Mouse (Mus musculus): ENCODE results near the gene Gm10570. TPM values are rescaled to one million over a fixed set of nuclear protein-coding genes. Genes with fewer than 3 reads are reported as not detected.

Gene Gm10570
- polyA plus RNA-seq, 1 experiment from 2014 or later, result not detected

GRCm38 (mm10) chr4:130270089-130270488, 38.4 kb downstream of the Gm10570 start:
- peaks cover 9% of the 10 kb centered on the region; the same call in 1 of the 2 replicates for H3K27me3 ChIP-seq (replicated peaks; ENCODE audit: control insufficient read depth, insufficient read depth, low read length)
- no peak for TF ChIP-seq CTCF (IDR thresholded peaks at IDR 0.05; ENCODE audit: low read depth)
- 91% methylated on average over 8 of the region's 8 CpGs for WGBS
- peaks cover 3% of the 10 kb centered on the region; the same call in 1 of the 2 replicates for H3K4me1 ChIP-seq (replicated peaks; ENCODE audit: control insufficient read depth, insufficient read depth, low read length)
- H3K4me2 ChIP-seq (replicated peaks; ENCODE audit: low read depth), result no peak overlapping the region
- H3K36me3 ChIP-seq (ENCODE audit: control insufficient read depth, insufficient read depth), result no peaks in the 10 kb centered on the region
- no peak for ATAC-seq
- no peak overlapping the region for H3K4me3 ChIP-seq (ENCODE audit: low read depth, low read length)
- H3K27ac ChIP-seq (ENCODE audit: low read depth, low read length), result no peak overlapping the region
- H3K9ac ChIP-seq (ENCODE audit: low read depth, low read length), result no peak overlapping the region
- H3K9me3 ChIP-seq (ENCODE audit: control insufficient read depth), result no peaks in the 10 kb centered on the region

GRCm38 (mm10) chr4:130268736-130269135, 39.7 kb downstream of the Gm10570 start:
- Histone ChIP-seq H3K27ac (ENCODE audit: low read depth, low read length) (no peak overlapping the region), H3K4me1 (replicated peaks; ENCODE audit: control insufficient read depth, insufficient read depth, low read length) (no peaks in the 10 kb centered on the region), H3K27me3 (replicated peaks; ENCODE audit: control insufficient read depth, insufficient read depth, low read length) (no peaks in the 10 kb centered on the region; the same call in 1 of the 2 replicates), H3K9me3 (ENCODE audit: control insufficient read depth) (no peaks in the 10 kb centered on the region), H3K9ac (ENCODE audit: low read depth, low read length) (no peak overlapping the region), H3K4me3 (ENCODE audit: low read depth, low read length) (no peak overlapping the region), H3K4me2 (replicated peaks; ENCODE audit: low read depth) (no peak overlapping the region), H3K36me3 (ENCODE audit: control insufficient read depth, insufficient read depth) (no peaks in the 10 kb centered on the region)
- no peak for ATAC-seq
- WGBS, result 83% methylated on average over 10 of the region's 10 CpGs
- TF ChIP-seq CTCF (IDR thresholded peaks at IDR 0.05; ENCODE audit: low read depth), result no peak

- H3K9ac ChIP-seq (ENCODE audit: low read depth, low read length), result no peak overlapping the region
- peak overlapping the region; percentile 56 for H3K4me2 ChIP-seq (replicated peaks; ENCODE audit: low read depth)
- 53% methylated on average over 7 of the region's 7 CpGs for WGBS
- no peaks in the 10 kb centered on the region for H3K36me3 ChIP-seq (ENCODE audit: control insufficient read depth, insufficient read depth)
- peak overlapping the region; percentile 27 for H3K4me3 ChIP-seq (ENCODE audit: low read depth, low read length)
- no peaks in the 10 kb centered on the region for H3K9me3 ChIP-seq (ENCODE audit: control insufficient read depth)
- no peaks in the 10 kb centered on the region for H3K4me1 ChIP-seq (replicated peaks; ENCODE audit: control insufficient read depth, insufficient read depth, low read length)
- no peak for TF ChIP-seq CTCF (IDR thresholded peaks at IDR 0.05; ENCODE audit: low read depth)
- H3K27ac ChIP-seq (ENCODE audit: low read depth, low read length), result peak overlapping the region; percentile 57
- no peaks in the 10 kb centered on the region for H3K27me3 ChIP-seq (replicated peaks; ENCODE audit: control insufficient read depth, insufficient read depth, low read length)
- peak; percentile 69 for ATAC-seq
Observed at GRCm38 (mm10) chr4:130267069-130267468, 41.4 kb downstream of the Gm10570 start.

- Histone ChIP-seq H3K27ac (ENCODE audit: low read depth, low read length) (peak overlapping the region; percentile 35; the same call in 1 of the 2 replicates), H3K4me1 (replicated peaks; ENCODE audit: control insufficient read depth, insufficient read depth, low read length) (no peaks in the 10 kb centered on the region), H3K9me3 (ENCODE audit: control insufficient read depth) (no peaks in the 10 kb centered on the region), H3K27me3 (replicated peaks; ENCODE audit: control insufficient read depth, insufficient read depth, low read length) (no peaks in the 10 kb centered on the region), H3K9ac (ENCODE audit: low read depth, low read length) (no peak overlapping the region), H3K36me3 (ENCODE audit: control insufficient read depth, insufficient read depth) (no peaks in the 10 kb centered on the region), H3K4me2 (replicated peaks; ENCODE audit: low read depth) (peak overlapping the region; percentile 56), H3K4me3 (ENCODE audit: low read depth, low read length) (peak overlapping the region; percentile 27)
- no peak for TF ChIP-seq CTCF (IDR thresholded peaks at IDR 0.05; ENCODE audit: low read depth)
- WGBS, result 35% methylated on average over 9 of the region's 9 CpGs
- ATAC-seq, result peak; percentile 34
Observed at GRCm38 (mm10) chr4:130266601-130267000, 41.9 kb downstream of the Gm10570 start.

GRCm38 (mm10) chr4:130264698-130265349, 43.6 kb downstream of the Gm10570 start:
- no peak overlapping the region for H3K9ac ChIP-seq (ENCODE audit: low read depth, low read length)
- no peak overlapping the region for H3K4me3 ChIP-seq (ENCODE audit: low read depth, low read length)
- H3K9me3 ChIP-seq (ENCODE audit: control insufficient read depth), result no peaks in the 10 kb centered on the region
- 25% methylated on average over 24 of the region's 24 CpGs for WGBS
- H3K27ac ChIP-seq (ENCODE audit: low read depth, low read length), result no peak overlapping the region
- H3K36me3 ChIP-seq (ENCODE audit: control insufficient read depth, insufficient read depth), result no peaks in the 10 kb centered on the region
- no peak for ATAC-seq
- no peaks in the 10 kb centered on the region for H3K27me3 ChIP-seq (replicated peaks; ENCODE audit: control insufficient read depth, insufficient read depth, low read length)
- H3K4me2 ChIP-seq (replicated peaks; ENCODE audit: low read depth), result no peak overlapping the region
- TF ChIP-seq CTCF (IDR thresholded peaks at IDR 0.05; ENCODE audit: low read depth), result peak; percentile 81
- no peaks in the 10 kb centered on the region for H3K4me1 ChIP-seq (replicated peaks; ENCODE audit: control insufficient read depth, insufficient read depth, low read length)

- WGBS, result 48% methylated on average over 11 of the region's 11 CpGs
- Histone ChIP-seq H3K27ac (ENCODE audit: low read depth, low read length) (no peak overlapping the region), H3K9me3 (ENCODE audit: control insufficient read depth) (no peaks in the 10 kb centered on the region), H3K4me3 (ENCODE audit: low read depth, low read length) (no peak overlapping the region), H3K27me3 (replicated peaks; ENCODE audit: control insufficient read depth, insufficient read depth, low read length) (no peaks in the 10 kb centered on the region), H3K4me1 (replicated peaks; ENCODE audit: control insufficient read depth, insufficient read depth, low read length) (no peaks in the 10 kb centered on the region), H3K4me2 (replicated peaks; ENCODE audit: low read depth) (no peak overlapping the region), H3K9ac (ENCODE audit: low read depth, low read length) (no peak overlapping the region), H3K36me3 (ENCODE audit: control insufficient read depth, insufficient read depth) (no peaks in the 10 kb centered on the region)
- no peak for ATAC-seq
- no peak for TF ChIP-seq CTCF (IDR thresholded peaks at IDR 0.05; ENCODE audit: low read depth)
Observed at GRCm38 (mm10) chr4:130264131-130264530, 44.3 kb downstream of the Gm10570 start.

Measured in intestine, postnatal 0 days (tissue).